Mouse (Mus musculus): Measurements from ENCODE around the gene Exoc4. TPM values are rescaled to one million over a fixed set of nuclear protein-coding genes. Genes with fewer than 3 reads are reported as not detected.
A peak's percentile ranks its signal among the peaks of the same experiment; 100 is the strongest.

Gene Exoc4
- polyA plus RNA-seq, 1 experiment: 23.0 TPM

DNA sequence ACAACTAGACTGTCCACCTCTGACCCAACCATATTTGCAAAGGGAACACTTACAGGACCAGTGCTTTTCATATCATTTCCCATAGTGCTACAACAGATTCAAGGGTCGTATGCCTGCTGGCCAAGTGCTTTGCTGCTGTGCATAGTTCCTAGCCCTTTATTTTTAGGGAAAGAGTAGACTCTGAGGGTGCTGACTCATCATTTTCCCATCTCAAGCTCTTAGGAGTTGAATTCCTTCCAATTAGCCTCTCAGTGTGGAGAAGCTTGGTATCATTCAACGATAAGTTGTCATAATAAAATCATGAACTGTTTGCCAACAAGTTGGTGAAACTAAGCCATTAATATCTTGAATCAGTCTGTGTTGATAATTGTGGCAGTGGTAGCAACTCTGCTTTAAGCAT lies 388.3 kb downstream of the Exoc4 start:
- Histone ChIP-seq H3K27ac (ENCODE audit: insufficient read depth, low read length) (no peak overlapping the region), H3K27me3 (ENCODE audit: control insufficient read depth, insufficient read depth, low read length) (no peaks in the 10 kb centered on the region), H3K4me3 (replicated peaks; ENCODE audit: insufficient read depth, low read depth, low read length) (no peak overlapping the region), H3K4me1 (ENCODE audit: control insufficient read depth, insufficient read depth, low read length) (no peaks in the 10 kb centered on the region)
- TF ChIP-seq CTCF (IDR thresholded peaks at IDR 0.05; ENCODE audit: borderline replicate concordance, insufficient read depth, low read depth, low read length) (no peak), POLR2A (IDR thresholded peaks at IDR 0.05; ENCODE audit: borderline replicate concordance, insufficient read depth, low read length) (no peak)
- DNase-seq: no peak
- 30% methylated on average over 2 of the region's 2 CpGs for WGBS

DNA sequence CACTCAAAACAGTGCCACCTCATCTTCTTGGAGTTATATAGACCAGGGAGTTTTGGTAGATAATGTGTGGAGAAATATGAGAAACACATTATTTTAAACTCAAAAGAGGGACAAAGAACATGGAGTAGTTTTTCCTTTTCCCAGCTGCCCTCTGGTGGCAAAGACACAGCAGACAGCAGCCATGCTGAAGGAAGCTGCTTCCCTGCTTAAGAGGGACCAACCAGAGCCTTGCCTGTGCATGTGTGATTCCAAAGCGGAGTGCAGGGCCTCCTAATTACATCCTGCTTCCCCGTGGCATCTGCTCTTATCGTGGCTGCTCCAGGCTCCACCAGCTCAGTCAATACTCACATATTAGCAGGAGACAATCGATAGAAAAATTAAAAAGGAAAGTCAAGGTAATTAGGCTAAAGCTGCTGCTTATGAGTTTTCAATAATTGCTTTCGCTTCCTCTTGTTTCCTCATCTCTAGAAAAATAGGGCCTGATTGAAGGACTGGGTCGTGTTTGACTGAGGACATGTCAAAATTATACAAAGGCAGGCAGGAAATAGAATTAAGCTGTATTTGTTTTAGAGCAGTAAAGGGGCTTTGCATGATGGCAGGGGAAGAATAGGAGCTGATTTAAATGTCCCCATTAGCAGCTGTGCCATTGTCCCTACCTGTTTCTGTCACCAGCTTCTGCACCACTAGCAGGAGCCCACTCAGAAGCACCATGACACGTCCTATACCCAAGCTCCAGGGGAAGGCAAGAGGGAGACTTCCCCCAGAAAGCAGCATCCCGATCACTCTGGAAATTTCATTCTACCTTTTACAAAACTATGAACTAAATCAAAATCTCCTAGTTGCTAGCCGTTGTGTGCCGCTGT lies 433.1 kb downstream of the Exoc4 start:
- TF ChIP-seq CTCF (IDR thresholded peaks at IDR 0.05; ENCODE audit: borderline replicate concordance, insufficient read depth, low read depth, low read length): peak; percentile 55
- TF ChIP-seq POLR2A (IDR thresholded peaks at IDR 0.05; ENCODE audit: borderline replicate concordance, insufficient read depth, low read length): no peak
- 68% methylated on average over 10 of the region's 10 CpGs for WGBS
- DNase-seq: peak; percentile 41 to 56
- no peaks in the 10 kb centered on the region for H3K27me3 ChIP-seq (ENCODE audit: control insufficient read depth, insufficient read depth, low read length)
- H3K27ac ChIP-seq (ENCODE audit: insufficient read depth, low read length): no peak overlapping the region
- no peak overlapping the region for H3K4me3 ChIP-seq (replicated peaks; ENCODE audit: insufficient read depth, low read depth, low read length)
- H3K4me1 ChIP-seq (ENCODE audit: control insufficient read depth, insufficient read depth, low read length): no peaks in the 10 kb centered on the region

DNA sequence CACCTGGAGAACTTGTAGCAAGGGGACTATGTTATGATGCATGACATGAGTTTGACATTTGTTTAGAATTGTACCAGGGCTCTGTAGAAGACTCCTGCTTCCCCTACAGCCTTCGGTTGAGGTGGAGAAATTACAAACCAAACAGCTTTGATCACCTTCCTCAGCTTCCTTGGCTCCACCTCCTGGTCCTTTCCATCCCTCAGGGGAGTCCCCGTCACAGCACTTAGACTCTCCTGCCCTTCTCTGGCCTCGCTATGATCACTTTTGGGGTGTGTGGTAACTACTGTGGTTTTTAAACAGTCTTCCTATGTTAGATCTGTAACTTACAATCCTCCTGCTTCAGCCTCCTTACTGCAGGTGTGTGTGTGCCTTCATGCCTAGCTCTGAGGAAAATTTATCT lies 434.6 kb downstream of the Exoc4 start:
- WGBS: 90% methylated on average over 3 of the region's 3 CpGs
- Histone ChIP-seq H3K27ac (ENCODE audit: insufficient read depth, low read length) (no peak overlapping the region), H3K27me3 (ENCODE audit: control insufficient read depth, insufficient read depth, low read length) (no peaks in the 10 kb centered on the region), H3K4me1 (ENCODE audit: control insufficient read depth, insufficient read depth, low read length) (no peaks in the 10 kb centered on the region), H3K4me3 (replicated peaks; ENCODE audit: insufficient read depth, low read depth, low read length) (no peak overlapping the region)
- TF ChIP-seq CTCF (IDR thresholded peaks at IDR 0.05; ENCODE audit: borderline replicate concordance, insufficient read depth, low read depth, low read length): no peak
- no peak for TF ChIP-seq POLR2A (IDR thresholded peaks at IDR 0.05; ENCODE audit: borderline replicate concordance, insufficient read depth, low read length)
- no peak for DNase-seq

DNA sequence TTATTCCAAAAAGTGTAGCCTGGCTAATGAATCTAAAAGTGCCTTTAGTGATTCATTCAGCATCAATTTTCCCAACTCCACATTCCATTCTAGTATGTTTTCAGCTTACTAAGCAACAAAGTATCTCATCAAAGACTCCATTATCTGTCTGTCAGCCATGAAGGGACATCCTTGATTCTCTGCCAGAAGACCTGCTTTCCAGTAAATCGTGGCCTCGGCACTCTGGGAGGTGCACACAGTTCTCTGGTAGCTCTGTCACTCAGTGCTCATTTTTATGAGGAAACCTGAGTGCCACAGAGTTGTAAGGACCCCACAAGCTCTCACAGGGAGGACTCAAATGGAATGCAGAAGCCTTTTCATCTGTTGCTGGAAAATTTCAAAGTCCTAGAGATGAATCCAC lies 436.4 kb downstream of the Exoc4 start:
- WGBS: 11% methylated on average over 2 of the region's 2 CpGs
- H3K4me1 ChIP-seq (ENCODE audit: control insufficient read depth, insufficient read depth, low read length): no peaks in the 10 kb centered on the region
- TF ChIP-seq CTCF (IDR thresholded peaks at IDR 0.05; ENCODE audit: borderline replicate concordance, insufficient read depth, low read depth, low read length): no peak
- TF ChIP-seq POLR2A (IDR thresholded peaks at IDR 0.05; ENCODE audit: borderline replicate concordance, insufficient read depth, low read length): no peak
- H3K4me3 ChIP-seq (replicated peaks; ENCODE audit: insufficient read depth, low read depth, low read length): no peak overlapping the region
- H3K27me3 ChIP-seq (ENCODE audit: control insufficient read depth, insufficient read depth, low read length): no peaks in the 10 kb centered on the region
- DNase-seq: no peak
- no peak overlapping the region for H3K27ac ChIP-seq (ENCODE audit: insufficient read depth, low read length)

DNA sequence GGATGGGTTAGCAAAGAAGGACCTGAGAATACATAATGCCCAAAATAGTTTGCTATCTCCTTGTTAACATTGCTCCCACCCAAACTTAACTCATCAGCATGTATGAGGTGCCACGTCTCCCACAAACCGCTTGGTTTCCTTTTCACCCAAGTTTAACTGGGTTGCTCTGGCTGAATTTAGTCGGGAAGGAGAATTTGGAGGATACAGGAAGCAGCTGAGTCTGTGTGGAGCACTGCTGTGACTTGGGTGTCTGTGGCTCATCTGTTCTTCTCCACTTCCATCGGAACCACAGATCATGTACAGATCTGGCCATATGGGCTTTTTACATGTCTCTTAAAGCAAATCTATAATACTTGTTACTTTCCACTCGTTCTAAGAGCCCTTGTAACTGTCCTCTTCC lies 441.7 kb downstream of the Exoc4 start:
- 86% methylated on average over 5 of the region's 5 CpGs for WGBS
- TF ChIP-seq POLR2A (IDR thresholded peaks at IDR 0.05; ENCODE audit: borderline replicate concordance, insufficient read depth, low read length) (no peak), CTCF (IDR thresholded peaks at IDR 0.05; ENCODE audit: borderline replicate concordance, insufficient read depth, low read depth, low read length) (no peak)
- H3K4me1 ChIP-seq (ENCODE audit: control insufficient read depth, insufficient read depth, low read length): no peaks in the 10 kb centered on the region
- no peak for DNase-seq
- no peak overlapping the region for H3K4me3 ChIP-seq (replicated peaks; ENCODE audit: insufficient read depth, low read depth, low read length)
- no peak overlapping the region for H3K27ac ChIP-seq (ENCODE audit: insufficient read depth, low read length)
- H3K27me3 ChIP-seq (ENCODE audit: control insufficient read depth, insufficient read depth, low read length): no peaks in the 10 kb centered on the region

DNA sequence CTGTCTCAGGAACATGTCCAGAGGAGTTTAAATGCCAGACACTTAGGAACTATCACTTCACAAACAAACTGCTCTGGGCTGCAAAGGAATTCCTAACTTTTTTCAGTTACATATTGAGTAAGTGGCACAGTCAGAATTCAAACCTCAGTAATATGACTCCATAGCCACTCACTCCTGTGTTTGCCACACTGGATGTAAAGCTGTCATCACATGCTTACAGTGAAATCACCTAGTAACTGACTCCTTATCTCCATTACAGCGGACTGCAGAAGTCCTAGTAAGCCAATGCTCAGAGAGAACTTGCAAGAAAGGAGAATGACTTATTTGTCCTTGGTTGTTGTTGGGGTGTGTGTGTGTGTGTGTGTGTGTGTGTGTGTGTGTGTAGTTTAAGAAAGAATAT lies 448.1 kb downstream of the Exoc4 start:
- Histone ChIP-seq H3K4me3 (replicated peaks; ENCODE audit: insufficient read depth, low read depth, low read length) (no peak overlapping the region), H3K27ac (ENCODE audit: insufficient read depth, low read length) (no peak overlapping the region), H3K27me3 (ENCODE audit: control insufficient read depth, insufficient read depth, low read length) (no peaks in the 10 kb centered on the region), H3K4me1 (ENCODE audit: control insufficient read depth, insufficient read depth, low read length) (no peaks in the 10 kb centered on the region)
- TF ChIP-seq CTCF (IDR thresholded peaks at IDR 0.05; ENCODE audit: borderline replicate concordance, insufficient read depth, low read depth, low read length): no peak
- no peak for DNase-seq
- WGBS: 98% methylated on average over 1 of the region's 1 CpGs

DNA sequence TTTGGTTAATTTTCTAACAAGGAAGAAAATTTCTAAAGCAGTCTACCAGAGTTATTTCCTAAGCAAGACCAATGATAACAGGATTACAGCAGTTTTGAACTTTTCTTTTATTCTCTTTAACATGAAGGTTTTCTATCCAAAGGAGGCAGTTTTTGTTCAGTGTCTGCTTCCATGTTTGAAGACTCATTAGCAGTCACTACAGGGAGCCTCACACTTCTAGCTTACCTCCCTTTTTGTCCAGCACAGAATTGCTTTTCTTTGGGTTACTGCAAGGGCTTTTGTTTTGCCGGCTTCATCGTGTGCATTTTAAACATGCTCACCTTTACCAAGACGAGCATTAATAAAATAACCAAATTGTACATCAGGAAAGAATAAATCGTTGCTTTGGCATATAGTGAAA lies 460.0 kb downstream of the Exoc4 start:
- no peak for TF ChIP-seq POLR2A (IDR thresholded peaks at IDR 0.05; ENCODE audit: borderline replicate concordance, insufficient read depth, low read length)
- TF ChIP-seq CTCF (IDR thresholded peaks at IDR 0.05; ENCODE audit: borderline replicate concordance, insufficient read depth, low read depth, low read length): no peak
- H3K27ac ChIP-seq (ENCODE audit: insufficient read depth, low read length): no peak overlapping the region
- 64% methylated on average over 4 of the region's 4 CpGs for WGBS
- no peak overlapping the region for H3K4me3 ChIP-seq (replicated peaks; ENCODE audit: insufficient read depth, low read depth, low read length)
- H3K4me1 ChIP-seq (ENCODE audit: control insufficient read depth, insufficient read depth, low read length): no peaks in the 10 kb centered on the region
- H3K27me3 ChIP-seq (ENCODE audit: control insufficient read depth, insufficient read depth, low read length): no peaks in the 10 kb centered on the region
- no peak for DNase-seq

DNA sequence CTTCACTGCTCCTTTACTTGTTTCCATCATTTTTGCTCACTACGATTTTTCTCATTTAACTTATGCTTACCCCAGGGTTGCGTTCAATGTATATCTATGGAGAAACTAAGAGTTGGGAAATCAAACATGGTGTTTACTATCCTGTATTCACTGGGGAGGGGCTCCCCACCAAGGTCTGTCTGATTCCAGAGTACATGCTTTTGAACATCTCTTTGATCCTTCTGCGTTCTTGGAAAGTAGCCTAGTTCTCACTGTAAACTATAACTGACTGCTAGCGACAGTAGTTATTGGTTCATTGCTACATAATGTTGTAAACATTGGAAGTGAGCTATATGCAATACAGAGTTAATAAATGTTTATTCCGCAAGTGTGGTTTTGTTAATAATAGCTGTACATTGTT lies 460.5 kb downstream of the Exoc4 start:
- Histone ChIP-seq H3K4me3 (replicated peaks; ENCODE audit: insufficient read depth, low read depth, low read length) (no peak overlapping the region), H3K27me3 (ENCODE audit: control insufficient read depth, insufficient read depth, low read length) (no peaks in the 10 kb centered on the region), H3K4me1 (ENCODE audit: control insufficient read depth, insufficient read depth, low read length) (no peaks in the 10 kb centered on the region), H3K27ac (ENCODE audit: insufficient read depth, low read length) (no peak overlapping the region)
- TF ChIP-seq POLR2A (IDR thresholded peaks at IDR 0.05; ENCODE audit: borderline replicate concordance, insufficient read depth, low read length): no peak
- TF ChIP-seq CTCF (IDR thresholded peaks at IDR 0.05; ENCODE audit: borderline replicate concordance, insufficient read depth, low read depth, low read length): no peak
- DNase-seq: no peak
- 85% methylated on average over 5 of the region's 5 CpGs for WGBS
